Mouse (Mus musculus) lung, postnatal 25 days (tissue): ENCODE measurements around the gene Ptgdr2.

ENCODE experiments used
- DNase-seq: peaks from one replicate; pipeline ENCODE4 v3.0.0; 2022; ENCODE audit warnings: low spot score

The Ptgdr2 gene

GRCm38 (mm10) chr19:10937110-10937563 is at the start of gene Ptgdr2:
Gene Ptgdr2, plus strand, starts transcription at chr19:10937160.
- DNase-seq: no peak

GRCm38 (mm10) chr19:10892201-10892600 is 44.8 kb upstream of the Ptgdr2 start:
- DNase-seq: peak; percentile 38

GRCm38 (mm10) chr19:10895016-10895528 is 41.9 kb upstream of the Ptgdr2 start, which contains the start of gene Prpf19:
Gene Prpf19, plus strand, starts transcription at chr19:10895231.
- peak; percentile 98 for DNase-seq

- DNase-seq: no peak
Observed at GRCm38 (mm10) chr19:10895708-10896107, 41.3 kb upstream of the Ptgdr2 start.

GRCm38 (mm10) chr19:10896849-10897248 is 40.1 kb upstream of the Ptgdr2 start:
- no peak for DNase-seq

GRCm38 (mm10) chr19:10897491-10897890 is 39.5 kb upstream of the Ptgdr2 start:
- no peak for DNase-seq

- DNase-seq: no peak
Observed at GRCm38 (mm10) chr19:10900315-10900714, 36.6 kb upstream of the Ptgdr2 start.

GRCm38 (mm10) chr19:10901046-10901445 is 35.9 kb upstream of the Ptgdr2 start:
- DNase-seq: no peak

- no peak for DNase-seq
Observed at GRCm38 (mm10) chr19:10904512-10904911, 32.4 kb upstream of the Ptgdr2 start.

- peak; percentile 81 for DNase-seq
Observed at GRCm38 (mm10) chr19:10904927-10905727, 31.8 kb upstream of the Ptgdr2 start.

GRCm38 (mm10) chr19:10905728-10906000 is 31.3 kb upstream of the Ptgdr2 start:
- no peak for DNase-seq

- peak; percentile 64 for DNase-seq
Observed at GRCm38 (mm10) chr19:10907891-10908290, 29.1 kb upstream of the Ptgdr2 start.

- peak; percentile 4 for DNase-seq
Observed at GRCm38 (mm10) chr19:10909087-10909721, 27.8 kb upstream of the Ptgdr2 start.

GRCm38 (mm10) chr19:10914291-10914690 is 22.7 kb upstream of the Ptgdr2 start:
- no peak for DNase-seq

- DNase-seq: no peak
Observed at GRCm38 (mm10) chr19:10914870-10915269, 22.1 kb upstream of the Ptgdr2 start.

- no peak for DNase-seq
Observed at GRCm38 (mm10) chr19:10916506-10916905, 20.5 kb upstream of the Ptgdr2 start.

- no peak for DNase-seq
Observed at GRCm38 (mm10) chr19:10918321-10918991, 18.5 kb upstream of the Ptgdr2 start.

GRCm38 (mm10) chr19:10920532-10920931 is 16.4 kb upstream of the Ptgdr2 start, which contains the start of gene Zp1:
Gene Zp1, minus strand, starts transcription at chr19:10920632.
- no peak for DNase-seq

- no peak for DNase-seq
Observed at GRCm38 (mm10) chr19:10921058-10921457, 15.9 kb upstream of the Ptgdr2 start.

- DNase-seq: no peak
Observed at GRCm38 (mm10) chr19:10924220-10924619, 12.7 kb upstream of the Ptgdr2 start.

GRCm38 (mm10) chr19:10926123-10926621 is 10.8 kb upstream of the Ptgdr2 start:
- no peak for DNase-seq

- DNase-seq: no peak
Observed at GRCm38 (mm10) chr19:10926666-10927065, 10.3 kb upstream of the Ptgdr2 start.
